Mouse (Mus musculus): Measurements from ENCODE around the gene Zswim1. TPM values are rescaled to one million over a fixed set of nuclear protein-coding genes. Genes with fewer than 3 reads are reported as not detected.

The Zswim1 gene
- polyA plus RNA-seq (2016; fragmentation: Nextera tagmentation; extraction: Ambion mirVana), result 21.4 and 25.7 TPM in 2 replicates

DNA sequence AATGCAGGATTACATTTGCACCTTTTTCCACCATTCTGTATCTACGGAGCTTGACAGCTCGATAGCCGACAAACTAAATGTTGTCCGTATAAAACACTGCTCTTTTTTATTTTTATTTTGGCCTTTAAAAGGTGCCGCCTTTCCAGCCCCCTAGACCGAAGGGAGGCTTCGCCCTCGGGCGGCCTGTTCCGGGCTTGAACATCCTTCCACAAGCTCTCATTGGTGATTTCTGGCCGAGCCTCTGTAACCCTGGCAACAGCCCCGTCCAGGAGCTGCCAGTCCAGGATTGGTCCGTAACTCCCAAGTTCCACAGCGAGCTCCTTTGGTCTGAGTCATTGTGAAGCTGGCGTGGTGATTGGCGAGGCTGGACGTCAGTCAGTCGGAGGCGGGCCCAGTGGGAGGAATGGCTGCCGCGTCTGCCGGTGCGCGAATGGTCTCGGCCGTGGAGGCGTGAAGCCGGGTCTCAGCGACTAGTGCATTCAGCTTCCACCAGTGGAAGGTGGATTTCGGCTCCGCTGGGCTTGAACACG is at the start of gene Zswim1:
TSS of gene Zswim1 (plus strand) at position 51 of the 530 bp plus-strand sequence.
- H3K4me2 ChIP-seq, result peak within 1 kb of the TSS; percentile 53
- 1% methylated on average over 32 of the region's 32 CpGs for WGBS
- peak within 1 kb of the TSS; percentile 88 for H3K27ac ChIP-seq
- H3K9ac ChIP-seq, result peak within 1 kb of the TSS; percentile 67
- ATAC-seq (ENCODE audit: low FRiP score), result peak; percentile 99
- H3K4me1 ChIP-seq, result peaks cover 15% of the 10 kb centered on the region
- H3K36me3 ChIP-seq (replicated peaks), result peaks cover 47% of the 10 kb centered on the region
- peak within 1 kb of the TSS; percentile 64 for H3K4me3 ChIP-seq (replicated peaks)
- H3K27me3 ChIP-seq, result no peaks in the 10 kb centered on the region
- no peaks in the 10 kb centered on the region for H3K9me3 ChIP-seq

DNA sequence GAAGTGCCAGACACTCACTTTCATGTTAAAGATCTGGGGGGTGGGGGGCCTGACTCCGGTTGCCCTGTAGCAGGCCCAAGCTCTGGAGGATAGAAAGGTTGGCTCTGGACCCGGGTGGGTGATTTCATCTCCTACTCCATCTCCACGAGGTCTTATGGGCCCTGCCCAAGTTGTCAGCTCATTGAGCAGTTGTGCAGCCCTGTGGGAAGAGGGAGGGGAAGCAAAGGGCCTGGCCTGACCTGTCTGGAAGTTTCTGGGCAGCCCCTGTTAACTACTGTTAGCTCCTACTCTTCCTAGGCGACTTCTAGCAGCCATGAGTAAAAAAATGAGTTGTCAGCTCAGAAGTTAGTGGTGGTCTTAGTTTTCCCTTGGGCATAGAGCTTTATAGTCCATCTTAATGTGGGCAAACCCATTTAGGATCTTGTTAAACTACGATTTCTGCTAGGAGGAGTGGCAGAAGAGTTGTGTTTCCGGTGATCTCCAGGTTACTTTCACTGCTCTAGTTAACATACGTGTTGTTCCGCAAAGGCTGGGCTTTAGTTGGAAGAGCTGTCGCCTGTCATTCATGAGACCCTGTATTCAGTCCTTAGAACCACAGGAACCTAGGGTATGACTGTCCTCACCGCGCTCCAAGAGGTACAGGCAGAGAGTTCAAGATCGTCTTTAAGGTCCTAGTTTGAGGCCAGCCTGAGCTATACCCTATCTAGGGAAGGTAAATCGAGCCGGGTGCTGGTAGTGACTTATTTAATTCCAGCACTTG is 49.1 kb upstream of the Zswim1 start:
- Histone ChIP-seq H3K9ac (no peak overlapping the region), H3K4me2 (no peak overlapping the region), H3K4me1 (peaks cover 25% of the 10 kb centered on the region), H3K27ac (no peak overlapping the region), H3K36me3 (replicated peaks) (peaks cover 25% of the 10 kb centered on the region), H3K27me3 (peaks cover 4% of the 10 kb centered on the region; the same call in 1 of the 2 replicates), H3K4me3 (replicated peaks) (no peak overlapping the region), H3K9me3 (no peaks in the 10 kb centered on the region)
- no peak for ATAC-seq (ENCODE audit: low FRiP score)
- whole genome bisulfite sequencing, result 81% methylated on average over 14 of the region's 14 CpGs

DNA sequence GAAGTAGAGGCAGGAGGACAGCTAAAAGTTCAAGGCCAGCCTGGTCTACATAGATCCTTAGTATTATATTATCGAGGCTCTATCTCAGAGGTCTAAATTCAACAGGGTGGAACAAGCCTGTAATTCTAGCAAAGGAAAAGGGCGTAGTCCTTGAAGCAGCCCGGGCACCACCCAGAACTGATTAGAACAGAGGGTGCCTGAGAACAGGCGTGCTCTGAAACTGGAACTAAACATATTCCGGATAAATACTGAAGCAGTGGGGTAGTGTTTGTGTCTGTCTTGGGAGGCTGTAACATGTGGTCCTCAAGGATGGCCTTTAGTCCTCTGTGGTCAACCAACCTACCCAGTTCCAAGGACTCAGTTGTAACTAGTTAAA is 48.5 kb upstream of the Zswim1 start:
- WGBS, result 90% methylated on average over 5 of the region's 5 CpGs

DNA sequence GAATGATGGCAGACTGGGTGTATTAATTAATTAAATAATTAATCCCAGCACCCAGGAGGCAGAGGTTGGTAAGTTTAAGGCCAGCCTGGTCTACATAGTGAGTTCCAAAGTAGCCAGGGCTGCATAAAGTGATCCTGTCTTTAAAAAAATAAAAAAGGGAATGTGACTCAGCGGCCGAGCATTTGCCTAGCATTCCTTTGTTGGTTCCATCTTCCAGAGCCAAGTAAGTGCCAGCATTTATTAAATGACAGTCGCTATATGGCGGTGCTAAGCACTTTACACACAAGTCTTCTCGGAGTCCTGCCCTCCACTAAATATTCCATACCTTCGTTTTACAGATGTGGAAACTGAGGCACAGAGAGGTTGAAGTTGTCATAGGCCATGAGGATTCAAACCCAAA is 46.4 kb upstream of the Zswim1 start:
- Histone ChIP-seq H3K27ac (no peak overlapping the region), H3K4me1 (peaks cover 13% of the 10 kb centered on the region), H3K27me3 (peaks cover 4% of the 10 kb centered on the region; the same call in 1 of the 2 replicates), H3K9me3 (no peaks in the 10 kb centered on the region), H3K4me2 (no peak overlapping the region), H3K36me3 (replicated peaks) (peaks cover 22% of the 10 kb centered on the region), H3K9ac (no peak overlapping the region), H3K4me3 (replicated peaks) (no peak overlapping the region)
- WGBS, result 90% methylated on average over 6 of the region's 6 CpGs
- ATAC-seq (ENCODE audit: low FRiP score), result no peak

More for the DNA sequence above, 48.5 kb upstream of the Zswim1 start:
- Histone ChIP-seq H3K36me3 (replicated peaks) (peaks cover 24% of the 10 kb centered on the region), H3K4me3 (replicated peaks) (no peak overlapping the region), H3K4me2 (no peak overlapping the region), H3K27ac (0 out of 2 replicates have a peak overlapping the region, but pooled peaks have one; percentile 19), H3K27me3 (peaks cover 4% of the 10 kb centered on the region; the same call in 1 of the 2 replicates), H3K9me3 (no peaks in the 10 kb centered on the region), H3K4me1 (peaks cover 25% of the 10 kb centered on the region), H3K9ac (no peak overlapping the region)
- ATAC-seq (ENCODE audit: low FRiP score), result no peak

DNA sequence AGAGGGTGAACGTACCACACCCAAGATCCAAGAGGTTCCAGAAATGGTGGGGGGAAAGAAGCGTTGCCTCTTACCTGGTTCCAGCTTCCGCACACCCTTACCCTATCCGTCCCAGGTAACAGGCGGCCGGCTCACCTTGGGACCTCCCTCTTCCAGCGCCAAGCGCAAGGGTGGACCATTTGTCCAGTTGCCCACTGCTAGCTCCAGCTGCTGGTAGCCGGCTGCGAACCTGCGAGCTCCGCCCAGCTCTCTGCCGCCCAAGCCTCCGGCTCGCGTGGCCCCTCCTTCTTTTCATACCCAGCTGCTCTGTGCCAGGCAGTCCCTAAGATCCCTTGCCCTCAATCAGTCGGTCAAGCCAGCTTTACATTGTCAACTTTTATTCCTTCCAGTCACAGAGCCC is 45.7 kb upstream of the Zswim1 start:
- H3K36me3 ChIP-seq (replicated peaks), result peaks cover 15% of the 10 kb centered on the region
- no peak overlapping the region for H3K4me2 ChIP-seq
- no peak overlapping the region for H3K9ac ChIP-seq
- 70% methylated on average over 17 of the region's 17 CpGs for WGBS
- H3K27me3 ChIP-seq, result peaks cover 4% of the 10 kb centered on the region
- peaks cover 6% of the 10 kb centered on the region for H3K4me1 ChIP-seq
- H3K27ac ChIP-seq, result no peak overlapping the region
- H3K4me3 ChIP-seq (replicated peaks), result no peak overlapping the region
- H3K9me3 ChIP-seq, result no peaks in the 10 kb centered on the region
- ATAC-seq (ENCODE audit: low FRiP score), result no peak

DNA sequence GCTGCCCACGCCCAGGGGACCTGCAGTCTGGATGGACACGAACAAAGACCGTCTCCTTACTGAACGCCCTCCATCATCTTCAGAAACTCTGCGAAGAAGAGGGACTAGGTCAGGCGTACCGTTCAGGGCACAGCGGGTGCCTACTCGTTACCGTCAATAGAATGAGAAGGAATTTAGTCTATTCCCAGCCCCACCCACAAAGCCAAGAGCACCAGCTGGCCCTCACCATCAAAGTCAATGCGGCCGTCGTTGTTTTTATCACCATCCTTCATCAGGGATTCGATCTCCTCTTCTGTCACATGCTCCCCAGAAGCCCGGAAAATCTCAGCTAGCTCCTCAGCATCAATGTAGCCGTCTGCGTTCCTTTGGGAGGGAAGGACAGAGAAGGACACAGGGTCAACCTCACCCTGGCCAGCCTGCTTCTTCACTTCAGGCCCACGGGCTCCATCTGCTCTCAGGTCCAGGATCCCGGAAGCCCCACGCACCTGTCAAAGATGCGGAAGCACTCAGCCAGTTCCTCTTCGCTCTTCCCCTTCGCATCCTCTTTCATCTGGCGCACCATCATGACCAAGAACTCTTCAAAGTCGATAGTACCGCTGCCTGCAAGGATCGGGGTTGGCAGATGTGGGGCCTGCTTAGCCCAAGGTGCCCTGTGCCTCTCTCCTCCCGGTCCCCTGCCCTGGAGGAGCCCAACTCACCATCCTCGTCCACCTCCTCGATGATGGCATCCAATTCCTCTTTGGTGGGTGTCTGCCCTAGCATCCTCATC is 45.1 kb upstream of the Zswim1 start:
- H3K4me3 ChIP-seq (replicated peaks), result no peak overlapping the region
- H3K27ac ChIP-seq, result no peak overlapping the region
- peaks cover 9% of the 10 kb centered on the region for H3K36me3 ChIP-seq (replicated peaks)
- H3K4me1 ChIP-seq, result no peaks in the 10 kb centered on the region
- no peak for ATAC-seq (ENCODE audit: low FRiP score)
- 83% methylated on average over 30 of the region's 30 CpGs for WGBS
- no peaks in the 10 kb centered on the region for H3K9me3 ChIP-seq
- H3K27me3 ChIP-seq, result peaks cover 4% of the 10 kb centered on the region
- no peak overlapping the region for H3K9ac ChIP-seq
- no peak overlapping the region for H3K4me2 ChIP-seq

DNA sequence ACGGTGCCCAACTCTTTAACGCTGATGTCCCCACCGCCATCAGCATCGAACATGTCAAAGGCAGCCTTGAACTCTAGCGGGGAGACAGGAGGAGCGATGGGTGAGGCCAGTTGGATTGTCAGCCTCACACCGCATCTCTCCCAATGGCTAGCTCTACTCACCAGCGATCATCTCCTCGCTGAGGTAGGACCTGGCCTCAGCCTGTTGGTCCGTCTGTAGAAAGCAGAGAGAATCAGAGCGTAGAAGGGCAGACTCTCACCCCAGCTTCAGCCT is 44.5 kb upstream of the Zswim1 start:
- ATAC-seq (ENCODE audit: low FRiP score), result no peak
- peaks cover 5% of the 10 kb centered on the region for H3K27me3 ChIP-seq
- no peak overlapping the region for H3K9ac ChIP-seq
- no peak overlapping the region for H3K4me2 ChIP-seq
- peaks cover 4% of the 10 kb centered on the region; the same call in 1 of the 2 replicates for H3K36me3 ChIP-seq (replicated peaks)
- no peak overlapping the region for H3K27ac ChIP-seq
- no peak overlapping the region for H3K4me3 ChIP-seq (replicated peaks)
- no peaks in the 10 kb centered on the region for H3K4me1 ChIP-seq
- WGBS, result 93% methylated on average over 11 of the region's 11 CpGs
- H3K9me3 ChIP-seq, result no peaks in the 10 kb centered on the region

DNA sequence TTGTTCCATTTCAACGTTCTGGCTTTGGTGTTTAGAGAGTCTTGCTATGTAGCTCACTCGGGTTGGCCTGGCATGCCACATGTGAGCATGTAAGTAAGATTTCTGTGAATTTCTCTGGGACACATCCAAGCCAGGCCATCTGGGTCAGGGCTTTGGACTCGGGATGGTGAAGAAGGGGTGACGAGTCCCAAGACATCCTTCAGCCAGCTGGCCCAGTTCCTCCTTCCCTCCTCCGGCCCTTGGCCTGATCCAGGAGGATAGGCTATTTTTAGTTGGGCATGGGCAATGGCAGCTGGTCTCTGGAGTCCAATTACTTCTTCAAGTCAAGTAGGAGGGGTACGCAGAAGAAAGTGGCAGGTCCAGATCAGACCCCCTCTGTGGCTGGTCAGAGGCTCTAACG is 43.7 kb upstream of the Zswim1 start:
- Histone ChIP-seq H3K4me2 (no peak overlapping the region), H3K36me3 (replicated peaks) (no peaks in the 10 kb centered on the region), H3K4me1 (no peaks in the 10 kb centered on the region), H3K9me3 (no peaks in the 10 kb centered on the region), H3K27ac (no peak overlapping the region), H3K9ac (no peak overlapping the region), H3K4me3 (replicated peaks) (no peak overlapping the region), H3K27me3 (peaks cover 7% of the 10 kb centered on the region)
- no peak for ATAC-seq (ENCODE audit: low FRiP score)
- 89% methylated on average over 7 of the region's 7 CpGs for WGBS

DNA sequence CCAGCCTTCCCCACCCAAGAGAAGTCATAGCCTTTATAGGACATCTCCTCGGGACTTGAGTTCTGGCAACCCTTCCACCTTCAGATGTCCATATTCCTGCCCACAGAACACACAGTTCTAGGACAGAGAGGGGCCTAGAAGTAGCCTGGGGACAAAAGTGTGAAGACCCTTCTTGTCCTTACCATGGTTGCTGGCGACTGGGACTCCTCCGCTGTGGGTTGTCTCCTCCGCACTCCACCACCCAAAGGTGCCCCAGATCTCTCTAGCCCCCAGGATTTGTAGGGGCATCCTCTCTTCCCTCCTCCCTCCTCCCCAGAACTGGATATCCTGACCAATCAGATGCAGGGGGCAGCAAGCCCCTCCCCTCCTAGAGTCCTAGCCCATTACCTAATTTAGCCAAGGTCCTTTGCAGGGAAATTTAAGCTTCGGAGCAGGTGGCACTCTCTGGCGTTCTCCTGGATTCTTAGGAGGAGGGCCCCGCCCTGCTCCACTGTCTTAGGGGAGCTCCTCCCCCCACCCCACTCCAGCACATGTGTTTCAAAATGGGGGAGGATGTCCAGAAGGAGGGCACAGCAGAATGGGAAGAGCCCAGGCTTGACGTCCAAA is 42.9 kb upstream of the Zswim1 start, which contains the start of gene Tnnc2:
TSS of gene Tnnc2 (minus strand) at position 487 of the 606 bp plus-strand sequence.
- H3K27me3 ChIP-seq, result peaks cover 7% of the 10 kb centered on the region
- H3K36me3 ChIP-seq (replicated peaks), result no peaks in the 10 kb centered on the region
- 70% methylated on average over 8 of the region's 8 CpGs for WGBS
- H3K9me3 ChIP-seq, result no peaks in the 10 kb centered on the region
- no peak within 1 kb of the TSS for H3K4me3 ChIP-seq (replicated peaks)
- peaks cover under 1% of the 10 kb centered on the region; the same call in 1 of the 2 replicates for H3K4me1 ChIP-seq
- ATAC-seq (ENCODE audit: low FRiP score), result no peak
- no peak within 1 kb of the TSS for H3K9ac ChIP-seq
- H3K27ac ChIP-seq, result no peak within 1 kb of the TSS
- H3K4me2 ChIP-seq, result no peak within 1 kb of the TSS

DNA sequence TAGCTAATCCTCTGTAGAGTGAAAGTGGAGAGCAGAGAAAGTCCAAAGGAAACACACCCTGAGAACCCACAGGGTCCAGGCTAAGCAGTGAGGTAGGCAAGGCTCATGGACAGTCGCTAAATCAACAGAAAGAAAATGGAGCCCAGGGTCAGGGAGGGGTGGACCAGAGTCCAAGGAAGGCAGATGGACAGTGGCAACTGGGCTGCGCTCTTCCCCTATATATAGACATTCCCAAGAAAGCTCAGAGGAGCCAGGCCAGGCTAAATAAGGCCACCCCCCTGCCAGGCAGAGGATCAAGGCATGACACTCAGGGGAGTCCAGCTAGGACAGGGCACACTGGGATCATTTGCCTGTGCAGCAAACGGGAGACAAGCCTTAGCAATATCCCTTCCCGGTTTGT is 40.6 kb upstream of the Zswim1 start:
- H3K36me3 ChIP-seq (replicated peaks), result no peaks in the 10 kb centered on the region
- H3K27ac ChIP-seq, result no peak overlapping the region
- no peak for ATAC-seq (ENCODE audit: low FRiP score)
- WGBS, result 84% methylated on average over 4 of the region's 4 CpGs
- H3K9ac ChIP-seq, result no peak overlapping the region
- no peak overlapping the region for H3K4me2 ChIP-seq
- peaks cover 17% of the 10 kb centered on the region for H3K4me1 ChIP-seq
- no peaks in the 10 kb centered on the region for H3K9me3 ChIP-seq
- H3K27me3 ChIP-seq, result peaks cover 6% of the 10 kb centered on the region
- no peak overlapping the region for H3K4me3 ChIP-seq (replicated peaks)

DNA sequence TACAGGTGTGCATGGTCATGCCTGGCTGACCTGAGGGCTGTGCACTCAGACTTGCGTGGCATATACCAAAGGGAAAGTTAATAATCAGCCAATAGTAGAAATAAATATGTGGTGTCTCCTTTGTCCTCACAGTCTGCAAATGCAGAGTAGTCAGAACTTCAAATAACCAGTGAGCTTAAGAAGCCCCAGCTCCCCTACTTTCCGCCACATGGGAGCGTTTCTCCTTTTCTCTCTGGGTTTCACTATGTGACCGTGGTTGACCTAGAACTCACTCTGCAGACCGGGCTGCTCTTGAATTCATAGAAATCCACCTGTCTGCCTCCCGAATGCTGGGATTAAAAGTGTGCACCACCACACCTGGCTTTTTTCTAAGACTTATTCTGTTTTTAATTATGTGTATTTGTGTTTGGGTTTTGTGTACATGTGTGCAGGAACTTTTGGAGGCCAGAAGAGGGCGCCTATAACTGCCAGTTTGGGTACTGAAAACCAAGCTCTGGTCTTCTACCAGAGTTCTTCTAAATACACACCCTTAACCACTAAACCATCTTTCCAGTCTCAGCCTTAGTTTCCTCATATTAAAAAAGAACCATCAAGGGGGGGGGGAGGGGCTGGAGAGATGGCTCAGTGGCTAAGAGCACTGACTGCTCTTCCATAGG is 38.4 kb upstream of the Zswim1 start:
- no peaks in the 10 kb centered on the region for H3K9me3 ChIP-seq
- peaks cover 3% of the 10 kb centered on the region for H3K36me3 ChIP-seq (replicated peaks)
- no peak overlapping the region for H3K4me3 ChIP-seq (replicated peaks)
- H3K4me1 ChIP-seq, result peaks cover 20% of the 10 kb centered on the region
- H3K4me2 ChIP-seq, result no peak overlapping the region
- peaks cover 7% of the 10 kb centered on the region for H3K27me3 ChIP-seq
- 80% methylated on average over 7 of the region's 7 CpGs for WGBS
- no peak for ATAC-seq (ENCODE audit: low FRiP score)
- no peak overlapping the region for H3K9ac ChIP-seq
- no peak overlapping the region for H3K27ac ChIP-seq

All from forebrain, embryonic 12.5 days (tissue).